Mouse (Mus musculus) lung, postnatal 0 days (tissue): ENCODE results near the gene Apba1.

Experiments
- CTCF ChIP-seq: IDR thresholded peaks from 2 replicates; pipeline ENCODE4 v1.5.1; 2016; ENCODE audit warnings: antibody characterized with exemption, mild to moderate bottlenecking
- EP300 ChIP-seq: IDR thresholded peaks from 2 replicates; pipeline ENCODE4 v1.6.1; 2016; ENCODE audit warnings: antibody characterized with exemption, mild to moderate bottlenecking, control low read depth

- TF ChIP-seq CTCF, result no peak
- TF ChIP-seq EP300, result no peak
Measured at GRCm38 (mm10) chr19:23816762-23817161, 58.1 kb downstream of the Apba1 start.
